Mouse (Mus musculus): ENCODE measurements at regions not wholly inside any gene's neighbourhood (a gene's known extent, or its start where the extent isn't known, plus 50 kb on each side); places are given as distances from the start of the nearest gene placed in this dataset.

- H3K79me2 ChIP-seq (ENCODE audit: inconsistent target): no peaks in the 10 kb centered on the region
- 85% methylated on average over 3 of the region's 3 CpGs for WGBS (ENCODE audit: missing documents)
- no peaks in the 10 kb centered on the region for H3K36me3 ChIP-seq (ENCODE audit: inconsistent target)
- no peak overlapping the region for H3K27ac ChIP-seq
- no peak overlapping the region for H3K4me3 ChIP-seq (ENCODE audit: inconsistent target)
These were observed 55.3 kb downstream of the Gpr88 start for GRCm38 (mm10) chr3:116197966-116198365.

GRCm38 (mm10) chr3:116194701-116195100 is 58.6 kb downstream of the Gpr88 start:
- no peaks in the 10 kb centered on the region for H3K36me3 ChIP-seq (ENCODE audit: inconsistent target)
- no peak overlapping the region for H3K4me3 ChIP-seq (ENCODE audit: inconsistent target)
- WGBS (ENCODE audit: missing documents): 91% methylated on average over 3 of the region's 3 CpGs
- no peaks in the 10 kb centered on the region for H3K79me2 ChIP-seq (ENCODE audit: inconsistent target)
- no peak overlapping the region for H3K27ac ChIP-seq

- Histone ChIP-seq H3K27ac (no peak overlapping the region), H3K36me3 (ENCODE audit: inconsistent target) (no peaks in the 10 kb centered on the region), H3K79me2 (ENCODE audit: inconsistent target) (no peaks in the 10 kb centered on the region), H3K4me3 (ENCODE audit: inconsistent target) (no peak overlapping the region)
- 93% methylated on average over 6 of the region's 6 CpGs for WGBS (ENCODE audit: missing documents)
These were observed 61.8 kb upstream of the Vcam1 start for GRCm38 (mm10) chr3:116191261-116191660.

GRCm38 (mm10) chr3:116190727-116191126 is 61.2 kb upstream of the Vcam1 start:
- H3K36me3 ChIP-seq (ENCODE audit: inconsistent target): no peaks in the 10 kb centered on the region
- 54% methylated on average over 2 of the region's 2 CpGs for WGBS (ENCODE audit: missing documents)
- H3K27ac ChIP-seq: peak overlapping the region; percentile 89
- H3K79me2 ChIP-seq (ENCODE audit: inconsistent target): no peaks in the 10 kb centered on the region
- no peak overlapping the region for H3K4me3 ChIP-seq (ENCODE audit: inconsistent target)

- H3K4me3 ChIP-seq (ENCODE audit: inconsistent target): no peak overlapping the region
- peak overlapping the region; percentile 89 for H3K27ac ChIP-seq
- H3K79me2 ChIP-seq (ENCODE audit: inconsistent target): no peaks in the 10 kb centered on the region
- no peaks in the 10 kb centered on the region for H3K36me3 ChIP-seq (ENCODE audit: inconsistent target)
- 5% methylated on average over 6 of the region's 6 CpGs for WGBS (ENCODE audit: missing documents)
These were observed 60.0 kb upstream of the Vcam1 start for GRCm38 (mm10) chr3:116189363-116190100.

GRCm38 (mm10) chr3:116185206-116185605 is 55.7 kb upstream of the Vcam1 start:
- peak overlapping the region; percentile 87 for H3K27ac ChIP-seq
- no peaks in the 10 kb centered on the region for H3K79me2 ChIP-seq (ENCODE audit: inconsistent target)
- H3K4me3 ChIP-seq (ENCODE audit: inconsistent target): no peak overlapping the region
- no peaks in the 10 kb centered on the region for H3K36me3 ChIP-seq (ENCODE audit: inconsistent target)
- 26% methylated on average over 5 of the region's 7 CpGs for WGBS (ENCODE audit: missing documents)

- no peak overlapping the region for H3K4me3 ChIP-seq (ENCODE audit: inconsistent target)
- WGBS (ENCODE audit: missing documents): 74% methylated on average over 3 of the region's 4 CpGs
- no peaks in the 10 kb centered on the region for H3K36me3 ChIP-seq (ENCODE audit: inconsistent target)
- H3K27ac ChIP-seq: peak overlapping the region; percentile 87
- no peaks in the 10 kb centered on the region for H3K79me2 ChIP-seq (ENCODE audit: inconsistent target)
These were observed 55.0 kb upstream of the Vcam1 start for GRCm38 (mm10) chr3:116184443-116184842.

- 93% methylated on average over 5 of the region's 5 CpGs for WGBS (ENCODE audit: missing documents)
These were observed 50.9 kb upstream of the Vcam1 start for GRCm38 (mm10) chr3:116180341-116180885.

More at GRCm38 (mm10) chr3:116180341-116180885, 50.9 kb upstream of the Vcam1 start:
- Histone ChIP-seq H3K4me3 (ENCODE audit: inconsistent target) (no peak overlapping the region), H3K27ac (no peak overlapping the region), H3K36me3 (ENCODE audit: inconsistent target) (no peaks in the 10 kb centered on the region), H3K79me2 (ENCODE audit: inconsistent target) (no peaks in the 10 kb centered on the region)
